Mouse (Mus musculus): ENCODE results near the gene Cdkn2a.

- TF ChIP-seq POLR2A (IDR thresholded peaks at IDR 0.05; ENCODE audit: borderline replicate concordance, extremely low read depth, low read depth, low read length): no peak
- TF ChIP-seq CTCF (IDR thresholded peaks at IDR 0.05; ENCODE audit: insufficient read depth, low read length): no peak
These were observed 1.2 kb upstream of the Cdkn2a start for GRCm38 (mm10) chr4:89295441-89296220.
